Mouse (Mus musculus) erythroblast, embryonic 14.5 days (primary cell): ENCODE results near the gene Tmem102.

ENCODE experiments used
- GATA1 ChIP-seq: IDR thresholded peaks from 2 replicates; pipeline ENCODE4 v1.6.1; 2012; ENCODE audit warnings: low read length, inconsistent platforms, mixed read lengths
- TAL1 ChIP-seq: IDR thresholded peaks from 3 replicates; pipeline ENCODE4 v1.6.1; 2012; ENCODE audit warnings: low read length, inconsistent platforms, mixed read lengths

DNA sequence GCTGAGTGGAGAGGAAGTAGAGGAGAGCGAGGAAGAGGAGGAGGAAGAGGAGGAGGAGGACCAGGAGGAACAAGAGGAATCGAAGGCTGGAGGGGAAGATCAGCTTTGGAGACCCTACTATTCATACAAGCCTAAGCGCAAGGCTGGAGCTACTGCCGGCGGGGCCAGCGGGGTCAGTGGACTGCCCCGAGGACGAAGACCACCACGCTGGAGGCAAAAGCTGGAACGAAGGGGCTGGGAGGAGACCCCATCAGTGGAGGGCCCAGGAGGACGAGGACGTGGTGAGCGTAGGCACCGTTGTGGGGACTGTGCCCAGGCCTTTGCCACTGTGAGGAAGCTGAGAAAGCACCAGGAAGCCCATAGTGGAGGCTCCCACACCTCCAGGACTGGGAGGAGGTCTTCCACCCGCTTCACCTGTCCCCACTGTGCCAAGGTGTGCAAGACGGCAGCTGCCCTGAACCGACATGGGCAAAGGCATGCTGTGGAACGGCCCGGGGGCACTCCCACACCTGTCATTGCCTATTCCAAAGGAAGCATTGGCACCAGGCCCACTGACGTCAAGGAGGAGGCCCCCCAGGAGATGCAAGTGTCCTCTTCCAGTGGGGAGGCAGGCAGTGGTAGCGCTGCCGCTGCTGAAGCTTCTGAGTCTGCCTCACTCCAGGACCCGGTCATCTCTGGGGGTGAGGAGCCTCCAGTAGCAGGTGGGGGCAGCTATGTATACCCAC, 27.0 kb downstream of the Tmem102 start:
- TF ChIP-seq GATA1 (no peak), TAL1 (no peak)
